Mouse (Mus musculus) mouse trophoblast stem cell (cell line): ENCODE measurements at regions not wholly inside any gene's neighbourhood (a gene's known extent, or its start where the extent isn't known, plus 50 kb on each side); places are given as distances from the start of the nearest gene placed in this dataset.
"Not testable (repeated sequence)": the region's sequence is repeated elsewhere in the genome, so short reads cannot be mapped to it uniquely, and the experiment has no call there.

Source experiments
- in situ Hi-C, 2 experiments: fragments of 300-500 bp; cut with MseI, MboI; formaldehyde crosslinking; loops; 2 replicates in 1 of 2; 3 replicates in 1 of 2; pipeline ENCODE4 v1.15.1; 2025

DNA sequence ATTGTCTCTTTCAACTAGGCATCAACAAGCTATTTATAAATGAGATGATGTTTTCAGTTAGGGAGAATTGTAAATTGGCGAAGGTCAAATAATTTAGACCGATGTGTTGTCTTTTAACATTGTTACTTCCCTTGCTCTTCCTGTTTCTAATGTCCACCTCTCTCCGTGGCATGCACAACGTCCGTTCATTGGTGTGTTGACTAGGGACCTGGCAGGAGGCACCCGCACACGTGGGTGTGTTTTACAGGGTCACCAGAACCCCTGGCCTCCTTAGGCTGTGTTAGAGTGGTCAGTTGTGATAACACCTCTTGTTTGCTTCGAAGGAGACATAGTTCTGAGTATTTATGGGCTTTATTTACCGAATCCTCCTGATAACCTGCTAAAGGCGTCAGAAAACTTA lies 222.8 kb downstream of the Brms1l start:
- in situ Hi-C loops: loop anchor here (25.0 kb wide), 3 partner anchors 328 to 453 kb away; no protein-coding TSS in a partner anchor

DNA sequence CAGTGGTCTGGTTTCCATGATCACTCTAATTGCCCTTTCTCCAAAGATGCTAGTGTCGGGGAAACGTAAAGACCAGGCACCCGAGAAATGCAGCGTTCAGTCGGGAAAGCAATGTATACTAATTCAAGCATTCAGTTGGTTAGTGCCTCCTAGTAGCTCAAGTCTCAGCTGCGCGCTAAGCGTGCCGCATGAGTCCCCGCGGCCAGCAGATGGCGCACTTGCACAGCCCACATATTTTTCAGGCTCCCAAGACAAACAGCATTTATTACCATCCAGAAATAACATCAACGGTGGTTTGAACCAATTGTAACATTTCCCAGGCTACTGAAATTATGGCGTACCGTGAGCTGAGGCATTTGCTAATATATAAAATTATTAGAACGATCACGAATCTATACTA lies 222.3 kb downstream of the Brms1l start:
- in situ Hi-C loops: loop anchor here (25.0 kb wide), 3 partner anchors 329 to 454 kb away; no protein-coding TSS in a partner anchor

DNA sequence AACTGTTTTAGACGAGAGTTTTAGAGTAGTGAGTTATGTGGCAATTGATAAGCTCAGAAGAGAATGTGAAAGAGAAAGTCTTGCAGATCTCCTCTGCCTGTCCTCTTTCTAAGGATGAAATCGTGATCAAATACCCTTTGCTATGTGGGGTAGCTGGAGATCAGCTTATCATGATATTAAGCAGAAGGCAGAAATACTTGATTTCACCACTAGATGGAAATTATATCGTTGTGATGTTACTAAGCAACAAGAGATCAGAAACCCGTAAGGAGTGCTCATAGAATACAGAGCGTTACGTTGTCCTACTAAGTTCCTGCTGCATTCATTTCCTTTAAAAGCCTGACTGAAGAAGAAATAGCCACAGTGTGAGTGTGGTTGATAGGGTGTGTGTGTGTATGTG lies 219.3 kb downstream of the Brms1l start:
- in situ Hi-C loops: loop anchor here (25.0 kb wide), 3 partner anchors 332 to 457 kb away; no protein-coding TSS in a partner anchor

DNA sequence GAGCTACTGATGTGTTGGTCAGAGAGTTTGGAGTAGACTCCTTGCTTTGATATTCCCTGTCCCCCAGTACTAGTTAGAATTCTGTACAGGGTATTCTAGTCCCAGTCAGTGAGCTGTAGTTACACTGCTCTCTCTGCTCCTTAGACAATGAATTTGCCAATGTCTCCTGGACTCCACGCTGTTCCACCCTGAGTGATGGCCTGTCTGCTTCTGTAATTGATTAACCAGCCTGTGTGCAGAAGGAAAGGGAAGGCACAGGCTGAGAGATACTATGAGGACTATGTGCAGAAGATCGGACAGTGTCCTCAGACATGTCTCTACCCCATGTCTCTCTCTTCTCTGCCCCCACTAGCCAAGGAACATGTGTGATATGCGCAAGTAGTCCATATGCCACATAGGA lies 209.9 kb downstream of the Brms1l start:
- in situ Hi-C loops: no loop called here

DNA sequence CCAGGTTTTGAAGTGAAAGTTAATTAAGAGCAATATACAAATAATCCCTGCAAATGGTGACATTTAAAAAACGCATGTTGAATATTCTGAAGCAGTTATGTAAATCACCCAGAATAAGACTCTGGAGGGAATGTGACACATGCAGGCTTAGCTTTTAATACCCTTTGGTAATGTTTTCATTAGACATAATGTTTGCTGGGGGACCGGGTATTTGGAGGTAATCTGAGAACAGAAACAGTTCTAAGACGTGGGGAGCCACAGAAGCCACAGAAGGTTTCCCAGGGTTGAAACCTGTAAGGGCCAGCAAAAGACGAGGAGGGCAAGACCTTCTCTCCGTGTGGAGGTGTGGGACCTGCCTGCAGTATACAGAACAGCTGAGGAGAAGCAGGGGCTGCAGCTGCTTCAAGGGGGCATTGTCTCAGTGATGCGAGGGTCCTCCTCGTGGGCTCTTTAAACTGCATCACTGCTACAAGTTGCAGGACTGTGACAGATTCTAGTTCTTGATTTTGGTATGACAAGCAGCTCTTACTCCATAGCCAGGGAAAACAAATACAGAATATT lies 184.9 kb downstream of the Brms1l start:
- in situ Hi-C loops: no loop called here

DNA sequence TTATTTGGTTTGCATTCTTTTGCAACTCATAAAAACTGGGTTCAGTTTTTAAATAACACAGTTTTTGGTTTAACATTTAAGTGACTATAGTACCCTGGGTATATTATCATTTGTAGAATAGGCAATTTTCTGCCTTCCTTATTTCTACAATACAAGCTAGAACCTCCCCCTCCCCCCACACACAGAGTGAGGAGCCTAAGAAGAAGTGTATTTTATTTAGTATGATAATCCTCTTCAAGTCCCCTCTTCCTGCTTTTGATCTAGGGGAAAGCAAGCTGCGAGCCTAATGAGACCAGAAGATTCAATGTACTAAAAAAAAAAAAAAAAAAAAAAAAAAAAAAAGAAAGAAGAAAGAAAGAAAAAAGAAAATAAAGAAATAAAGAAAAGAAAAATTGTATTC lies 184.4 kb downstream of the Brms1l start:
- in situ Hi-C loops: no loop called here

DNA sequence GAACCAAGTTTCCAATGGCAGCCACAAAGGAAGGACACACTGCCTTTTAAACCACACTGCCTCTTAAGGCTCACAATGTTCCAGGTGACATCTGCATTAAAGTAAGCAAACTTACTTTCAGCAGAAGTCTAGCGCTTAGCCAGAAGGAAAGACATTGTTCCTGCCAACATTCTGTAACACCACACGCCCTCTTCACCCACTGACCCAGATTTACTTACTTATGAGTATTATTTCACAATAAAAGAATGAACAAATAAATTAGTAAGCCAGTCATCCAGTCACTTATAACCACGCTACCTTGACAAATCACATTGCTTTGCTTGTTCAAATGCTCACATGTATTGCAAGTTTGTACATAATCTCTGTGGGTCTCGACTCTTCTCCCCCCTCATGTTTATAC lies 173.9 kb downstream of the Brms1l start:
- in situ Hi-C loops: no loop called here

DNA sequence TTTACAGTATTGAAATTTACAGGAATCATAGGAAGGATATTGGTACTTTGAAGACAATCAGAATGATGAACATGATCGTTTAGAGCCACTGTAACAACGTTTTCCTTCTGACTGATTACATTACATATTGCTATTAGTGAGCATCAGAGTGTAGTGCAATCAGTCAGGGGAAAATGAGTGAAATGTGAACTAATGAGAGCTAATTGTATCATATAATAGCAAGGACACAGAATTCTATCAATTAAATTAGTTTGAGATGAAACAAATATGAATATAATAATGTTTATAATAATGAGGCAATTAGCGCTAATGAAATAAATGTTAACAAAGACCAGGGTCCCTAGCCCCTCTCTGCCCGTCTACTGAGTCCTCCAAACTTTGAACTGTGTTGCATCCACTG lies 169.7 kb downstream of the Brms1l start:
- in situ Hi-C loops: no loop called here

DNA sequence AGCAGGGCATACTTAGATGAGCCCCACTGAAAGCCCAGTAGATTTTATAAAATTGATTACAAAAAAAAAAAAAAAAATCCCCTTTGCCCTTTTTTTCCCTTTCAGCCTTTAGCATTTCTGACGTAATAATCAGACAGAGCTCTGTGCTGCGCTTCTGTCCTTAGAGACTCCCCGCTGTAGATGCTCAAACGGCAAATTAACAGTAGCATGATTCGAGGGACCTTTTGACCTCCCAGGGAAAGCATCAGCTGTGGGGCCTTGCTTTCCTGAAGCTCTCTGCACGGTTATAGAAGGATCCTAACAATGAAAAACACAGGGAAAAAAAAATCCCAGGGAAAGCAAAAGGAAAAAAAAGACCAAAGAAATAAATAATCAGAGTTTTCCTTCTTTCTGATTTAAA lies 169.2 kb downstream of the Brms1l start:
- in situ Hi-C loops: no loop called here

DNA sequence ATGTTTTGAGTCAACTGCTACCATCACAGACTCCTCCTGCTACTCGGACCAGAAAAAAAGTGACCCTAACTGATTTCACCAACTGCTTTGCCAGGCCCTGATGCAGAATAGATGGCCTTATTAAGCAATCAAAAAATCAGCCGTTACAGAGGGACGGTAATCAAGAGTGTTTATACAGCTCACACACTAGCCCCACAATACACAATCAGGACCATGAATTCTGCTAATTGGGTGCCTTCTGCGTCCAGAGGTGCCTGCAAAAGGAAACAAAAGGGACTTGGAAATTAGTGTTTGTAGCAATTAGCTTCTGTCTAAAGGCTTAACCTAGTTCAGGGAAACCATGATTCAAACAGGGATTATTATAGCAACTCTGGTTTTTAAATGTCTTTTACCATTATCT lies 168.4 kb downstream of the Brms1l start:
- in situ Hi-C loops: no loop called here

DNA sequence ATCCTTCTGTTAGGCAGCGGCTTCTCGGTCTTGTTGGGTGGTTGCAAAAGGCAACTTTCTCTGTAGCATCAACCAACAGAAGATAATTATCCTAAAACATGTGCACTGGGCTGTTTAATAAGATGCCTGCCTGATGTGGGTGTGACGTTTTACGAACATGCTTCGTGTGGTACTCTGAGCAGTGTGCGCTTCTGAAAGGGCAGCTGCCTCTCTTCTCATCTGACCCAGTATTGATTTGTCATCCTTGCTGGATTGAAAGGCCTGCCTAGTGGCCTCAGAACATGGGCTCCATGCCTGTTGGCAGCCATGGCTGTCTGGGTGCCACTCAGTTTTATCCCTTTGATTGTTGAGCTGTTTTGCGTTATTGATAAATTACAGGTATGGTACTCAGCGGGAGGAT lies 167.4 kb downstream of the Brms1l start:
- in situ Hi-C loops: no loop called here

DNA sequence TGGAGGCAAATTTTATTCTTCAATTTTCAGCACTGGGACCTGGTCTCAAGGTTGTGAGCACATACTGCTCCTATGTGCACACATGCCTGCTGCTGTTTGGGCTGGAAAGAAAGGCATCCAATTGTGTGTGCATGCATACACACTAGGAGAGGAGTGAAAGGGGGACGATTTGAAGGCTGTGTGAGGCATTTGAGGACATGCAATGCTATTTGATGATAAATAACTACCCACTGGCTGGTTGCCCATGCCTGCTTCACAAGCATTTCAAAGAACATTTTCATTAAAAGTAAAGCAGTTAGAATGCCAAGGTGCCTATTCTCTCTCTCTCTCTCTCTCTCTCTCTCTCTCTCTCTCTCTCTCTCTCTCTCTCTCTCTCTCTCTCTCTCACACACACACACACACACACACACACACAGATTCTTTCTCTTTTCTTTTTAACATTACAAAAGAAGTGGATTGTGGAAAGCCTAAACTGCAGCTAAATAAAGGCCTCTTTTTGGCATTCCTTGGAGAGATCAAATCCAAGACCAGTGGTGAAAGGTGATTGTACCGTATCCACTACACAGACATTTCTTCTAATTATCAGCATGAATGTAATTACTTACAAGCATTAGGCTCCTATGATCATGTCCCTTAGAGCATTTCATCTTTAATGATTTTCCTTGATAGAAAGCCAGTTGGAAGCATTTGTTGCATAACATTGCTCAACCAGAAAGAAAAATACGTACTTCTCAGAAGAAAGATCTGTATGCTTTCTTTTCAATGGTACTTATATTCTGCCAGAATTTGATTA lies 160.7 kb downstream of the Brms1l start:
- in situ Hi-C loops: no loop called here

DNA sequence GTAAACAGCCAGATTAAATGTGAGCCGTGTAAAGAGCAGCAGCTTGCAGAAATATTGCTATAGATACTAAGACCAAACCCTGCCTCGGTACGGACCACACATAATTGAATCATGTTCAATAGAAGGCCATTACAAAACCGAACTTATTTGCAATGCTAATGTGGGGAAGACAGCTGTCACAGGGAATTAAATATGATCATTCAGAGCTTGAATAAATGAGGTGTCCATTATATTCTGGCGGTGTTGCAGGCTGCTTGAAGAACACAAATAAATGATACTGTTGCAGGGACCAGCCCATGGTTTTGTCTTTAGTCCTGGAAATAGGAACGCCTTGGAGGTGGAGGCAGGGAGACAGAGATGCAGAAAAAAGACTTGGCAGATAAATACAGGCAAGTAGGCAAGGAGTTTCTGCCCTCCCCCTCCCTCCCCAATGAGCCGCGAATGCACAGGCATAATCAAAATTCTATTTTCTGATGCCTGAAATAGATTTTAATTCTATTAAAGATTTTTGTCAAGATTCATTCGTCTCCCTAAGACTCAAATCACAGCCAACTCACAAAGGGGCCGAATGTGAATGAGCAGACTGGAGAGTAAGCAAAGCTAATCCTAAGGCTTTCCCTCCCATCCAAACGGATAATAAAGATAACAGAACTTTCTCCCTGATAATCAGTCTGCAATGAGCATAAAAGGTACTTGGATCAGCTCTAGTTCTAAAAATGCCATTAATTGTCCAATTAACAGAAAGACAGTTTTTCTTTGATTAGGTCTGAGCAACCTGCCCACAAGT lies 147.6 kb downstream of the Brms1l start:
- in situ Hi-C loops: no loop called here

DNA sequence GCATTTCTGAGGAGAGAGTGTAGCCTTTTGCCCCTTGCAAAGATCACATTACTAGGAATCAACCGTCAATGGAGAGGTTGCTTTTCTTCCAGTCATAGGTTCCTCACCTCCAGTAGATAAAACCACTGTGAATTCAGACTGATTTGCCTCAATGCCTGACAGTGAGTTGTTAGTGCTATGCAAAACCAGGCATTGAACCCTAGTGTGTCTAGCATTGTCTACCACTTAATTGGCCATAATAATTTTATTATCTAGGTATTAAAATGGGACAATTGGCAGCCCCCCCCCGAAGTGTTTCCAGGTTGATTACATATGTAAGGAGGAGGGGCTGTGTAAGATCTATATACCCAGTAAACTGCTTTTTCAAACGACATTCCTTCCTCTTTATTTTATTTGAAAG lies 147.0 kb downstream of the Brms1l start:
- in situ Hi-C loops: no loop called here

DNA sequence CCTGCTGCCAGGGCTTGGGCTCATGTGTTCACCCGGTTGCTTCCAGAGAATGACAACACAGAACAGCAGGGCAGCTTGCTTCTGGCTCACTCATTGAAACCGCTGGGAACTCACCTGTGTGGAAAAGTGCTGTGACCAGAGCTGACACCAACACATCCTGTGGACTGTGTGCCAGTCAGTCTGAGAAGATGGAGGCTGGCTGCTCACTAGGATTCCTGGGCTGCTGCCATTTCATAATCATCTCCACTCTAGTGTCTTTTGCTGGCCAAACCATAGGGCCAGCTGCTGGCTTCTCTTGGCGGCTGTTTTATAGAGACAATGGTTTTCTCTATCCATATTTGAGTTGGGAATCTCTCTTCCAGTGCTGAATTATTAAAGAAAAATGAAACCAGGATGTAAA lies 138.1 kb downstream of the Brms1l start:
- in situ Hi-C loops: no loop called here

DNA sequence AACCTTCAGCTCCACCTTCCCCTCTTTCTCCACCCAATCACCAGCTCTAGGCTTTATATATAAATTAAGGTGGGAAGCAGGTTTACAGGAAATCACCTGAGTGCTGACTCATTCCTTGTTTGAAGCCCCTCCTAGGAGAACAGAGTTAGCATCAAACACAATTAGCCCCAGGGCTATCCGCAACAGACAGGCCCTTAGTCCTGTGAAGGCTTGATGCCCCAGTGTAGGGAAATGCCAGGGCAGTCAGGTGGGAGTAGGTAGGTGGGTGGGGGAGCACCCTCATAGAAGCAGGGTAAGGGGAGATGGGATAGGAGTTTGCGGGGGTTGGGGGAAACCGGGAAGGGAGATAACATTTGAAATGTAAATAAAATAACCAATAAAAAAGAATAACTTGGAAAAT lies 123.2 kb downstream of the Brms1l start:
- in situ Hi-C loops: not testable (repeated sequence)

DNA sequence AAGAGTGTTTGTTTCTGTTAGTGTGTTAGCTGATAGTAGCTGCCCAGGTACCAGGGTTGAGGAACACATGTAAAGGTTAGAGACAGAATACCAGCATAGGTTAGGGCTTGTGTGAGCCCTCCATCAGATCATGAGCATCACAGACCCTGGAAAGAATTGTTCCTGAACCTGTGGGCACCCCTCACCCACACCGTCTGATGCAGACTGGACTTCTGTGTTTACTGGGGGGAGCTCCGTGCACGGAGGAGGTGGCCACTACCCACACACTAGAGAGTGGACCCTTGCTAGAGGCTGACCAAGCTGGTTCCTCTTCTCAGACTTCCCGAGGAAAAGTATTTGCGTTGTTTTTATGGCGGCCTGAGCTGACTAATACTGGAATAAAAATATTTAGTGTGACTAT lies 104.4 kb downstream of the Brms1l start:
- in situ Hi-C loops: no loop called here

DNA sequence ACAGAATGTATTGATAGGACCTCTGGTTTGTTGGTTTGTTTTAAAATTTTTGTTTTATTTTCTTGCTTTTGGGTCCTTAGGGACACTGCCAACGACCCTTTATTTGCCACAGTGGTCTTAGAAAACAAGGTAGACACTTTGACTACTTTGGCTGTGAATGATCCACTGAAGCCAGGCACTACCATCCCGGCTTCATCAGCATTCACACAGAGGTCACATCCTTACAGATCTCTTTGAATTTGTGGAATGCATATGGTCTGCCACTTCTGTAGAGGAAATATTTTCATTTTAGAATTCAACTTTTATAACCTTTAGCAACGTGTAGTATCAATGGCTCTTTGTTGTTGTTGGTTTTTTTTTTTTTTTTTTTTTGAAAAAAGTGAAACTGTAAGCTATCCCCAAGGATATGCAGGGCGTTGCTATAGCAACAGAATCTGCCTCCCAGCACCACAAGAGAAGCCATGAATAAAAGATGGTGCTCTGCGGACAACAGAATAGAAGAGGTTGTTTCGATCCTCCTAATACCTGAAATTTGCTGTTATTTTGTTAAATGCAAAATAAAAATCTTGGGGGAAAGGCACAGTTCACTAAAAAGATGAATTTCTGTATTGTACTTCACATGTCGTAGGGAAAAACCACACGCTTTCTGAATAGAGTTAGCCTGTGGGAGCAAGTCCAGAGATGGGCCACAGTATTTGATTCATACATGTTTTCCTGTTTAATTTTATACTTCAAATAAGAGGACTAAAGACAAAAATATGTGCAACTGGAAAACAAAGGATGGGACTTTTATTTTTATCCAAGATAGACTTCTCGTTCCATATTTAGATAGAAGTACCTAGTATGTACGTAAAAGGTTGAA lies 103.4 kb downstream of the Brms1l start:
- in situ Hi-C loops: no loop called here

DNA sequence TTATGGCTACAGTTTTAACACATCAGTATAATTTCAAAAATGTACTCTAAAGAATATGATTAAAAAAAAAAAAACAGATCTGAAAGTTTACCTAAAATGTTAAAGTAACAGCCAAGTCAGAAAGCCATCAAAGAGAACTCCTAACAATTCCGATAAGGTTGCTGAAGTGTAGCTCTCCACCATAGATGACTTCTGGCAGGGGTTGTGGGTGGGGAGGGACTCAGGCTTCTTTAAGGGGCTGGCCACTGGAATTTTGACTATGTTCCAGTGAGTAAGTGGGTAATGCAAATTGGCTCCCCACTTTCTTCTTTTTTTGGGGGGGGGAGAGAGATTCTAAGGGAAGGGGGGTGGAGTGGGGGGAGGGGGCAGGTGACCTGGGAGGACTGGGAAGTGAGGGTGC lies 98.0 kb downstream of the Brms1l start:
- in situ Hi-C loops: no loop called here

DNA sequence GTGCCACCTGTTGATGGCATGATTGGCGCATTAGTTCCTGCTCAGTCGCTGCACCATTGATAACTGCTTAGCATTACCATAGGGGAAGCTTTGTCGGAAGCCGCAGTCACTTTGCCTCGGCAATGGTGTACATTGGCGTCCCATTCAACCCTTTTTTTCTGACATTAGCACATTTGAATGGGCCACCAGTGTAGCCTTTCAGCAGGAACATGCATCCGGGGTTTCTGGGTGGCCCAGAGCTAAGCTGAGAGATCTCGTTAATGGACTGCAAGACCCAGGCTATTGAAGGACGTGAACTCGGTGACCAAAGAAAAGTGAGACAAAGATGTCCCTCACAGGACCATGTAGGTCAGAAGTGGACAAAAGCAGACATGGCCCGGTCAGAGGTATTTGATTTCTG lies 97.3 kb downstream of the Brms1l start:
- in situ Hi-C loops: no loop called here

DNA sequence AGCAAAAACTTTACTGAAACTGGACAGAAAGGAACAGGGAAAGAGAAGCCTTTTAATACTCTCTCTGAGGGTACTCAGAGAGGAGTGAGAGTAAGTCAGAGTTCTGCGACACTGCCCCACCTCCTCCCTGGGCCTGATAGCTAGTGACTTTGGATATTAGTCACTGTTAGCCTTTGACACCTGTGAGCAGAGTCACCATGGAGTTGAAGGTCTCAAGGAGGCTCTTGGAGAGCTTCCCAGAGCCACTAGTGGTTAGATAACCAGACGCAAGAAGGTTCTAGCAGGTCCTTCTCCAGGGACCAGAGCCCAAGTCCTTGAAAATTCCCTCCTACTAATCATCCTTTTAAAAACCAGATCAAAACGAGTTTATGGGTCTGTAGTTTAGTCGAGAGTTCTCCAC lies 94.3 kb downstream of the Brms1l start:
- in situ Hi-C loops: no loop called here

DNA sequence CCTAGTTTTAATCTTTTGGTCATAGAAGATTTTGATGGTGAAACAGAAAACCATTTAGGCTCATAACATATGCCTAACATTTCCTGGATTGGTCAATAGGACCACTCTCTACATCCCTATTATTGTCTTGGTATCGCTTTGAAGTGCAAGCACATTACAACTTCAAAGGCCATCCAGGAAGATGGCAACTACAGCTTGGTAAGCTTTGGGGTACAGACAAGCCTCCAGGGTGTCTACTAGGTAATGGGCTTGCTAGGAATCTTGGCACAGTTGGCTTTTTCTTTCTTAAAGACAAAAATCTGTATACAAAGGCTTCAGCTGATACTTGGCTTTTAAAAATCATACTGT lies 90.8 kb downstream of the Brms1l start:
- in situ Hi-C loops: no loop called here
